Mouse (Mus musculus) heart, adult 18-20 months (tissue): ENCODE measurements at regions not wholly inside any gene's neighbourhood (a gene's known extent, or its start where the extent isn't known, plus 50 kb on each side); places are given as distances from the start of the nearest gene placed in this dataset.
A peak's percentile ranks its signal among the peaks of the same experiment; 100 is the strongest.

Source experiments
- DNase-seq, 2 experiments: peaks; one replicate each; pipeline ENCODE4 v3.0.0; 2021 to 2022; ENCODE audit warnings: mixed read lengths in 1 of 2

- peak; percentile 5 to 16 for DNase-seq
Measured at GRCm38 (mm10) chr15:21836110-21836509, 712.7 kb upstream of the Cdh18 start.

GRCm38 (mm10) chr15:21858540-21858939 lies 690.3 kb upstream of the Cdh18 start:
- DNase-seq: no peak

- DNase-seq: peak in 1 of 2 experiments; percentile 57
Measured at GRCm38 (mm10) chr15:21885181-21885580, 663.6 kb upstream of the Cdh18 start.
